Comparison of ENCODE assay signal across 8 mouse cellular contexts in genomic region chr15:80255646-80256121, GRCm38 (mm10). TPM values are rescaled to one million over a fixed set of nuclear protein-coding genes. Genes with fewer than 3 reads are reported as not detected.
DNase-seq lines count a peak whose midpoint lies in the region; ATAC-seq and TF ChIP-seq lines count a peak whose summit lies in the region.

No protein-coding gene starts in this region.

- WGBS in forebrain, postnatal 0 days, result 1% methylated on average over 49 of the region's 51 CpGs
- WGBS in hindbrain, embryonic 10.5 days, result under 1% methylated on average over 51 of the region's 51 CpGs

- peak; percentile 92 for DNase-seq in ZHBTc4 (ENCODE audit: low read depth, low spot score)
- DNase-seq in cerebellum, adult 9-10 months, result peak; percentile 77
- DNase-seq in forebrain, postnatal 0 days, result peak; percentile 78
- peak; percentile 84 for DNase-seq in hindbrain, embryonic 10.5 days (ENCODE audit: low spot score)
- DNase-seq in left cerebral cortex, postnatal 14 days (ENCODE audit: low spot score in 2 of 2), result peak; percentile 65 to 73
- peak; percentile 53 for DNase-seq in right cerebral cortex, adult 18-20 months
- DNase-seq in urinary bladder, postnatal 4 days (ENCODE audit: low spot score in 2 of 2), result peak; percentile 80 to 85

- H3K36me3 ChIP-seq in forebrain, postnatal 0 days (ENCODE audit: insufficient read depth), result peaks cover 59% of the 10 kb centered on the region
- peaks cover 68% of the 10 kb centered on the region for H3K36me3 ChIP-seq in hindbrain, embryonic 10.5 days
- H3K36me3 ChIP-seq in megakaryocyte, embryonic 14.5 days (replicated peaks; ENCODE audit: low read length), result peaks cover 76% of the 10 kb centered on the region

- no peak for TF ChIP-seq CTCF in forebrain, postnatal 0 days (IDR thresholded peaks at IDR 0.05; ENCODE audit: low read depth)

- no peaks in the 10 kb centered on the region for H3K9me3 ChIP-seq in forebrain, postnatal 0 days (ENCODE audit: low read length)
- H3K9me3 ChIP-seq in hindbrain, embryonic 10.5 days, result no peaks in the 10 kb centered on the region
- H3K9me3 ChIP-seq in megakaryocyte, embryonic 14.5 days, result no peaks in the 10 kb centered on the region

- H3K4me2 ChIP-seq in forebrain, postnatal 0 days (ENCODE audit: low read depth), result peak overlapping the region; percentile 97

- no peaks in the 10 kb centered on the region for H3K27me3 ChIP-seq in forebrain, postnatal 0 days (ENCODE audit: insufficient read depth, low read length)
- no peaks in the 10 kb centered on the region for H3K27me3 ChIP-seq in hindbrain, embryonic 10.5 days (ENCODE audit: insufficient read depth, poor library complexity, severe bottlenecking)
- no peaks in the 10 kb centered on the region for H3K27me3 ChIP-seq in megakaryocyte, embryonic 14.5 days (replicated peaks)

- H3K4me3 ChIP-seq in forebrain, postnatal 0 days (ENCODE audit: low read depth, low read length), result peak overlapping the region; percentile 93
- H3K4me3 ChIP-seq in hindbrain, embryonic 10.5 days, result peak overlapping the region; percentile 100
- H3K4me3 ChIP-seq in megakaryocyte, embryonic 14.5 days (replicated peaks), result peak overlapping the region; percentile 99

- ATAC-seq in forebrain, postnatal 0 days, result peak; percentile 30

- peak overlapping the region; percentile 100 for H3K9ac ChIP-seq in forebrain, postnatal 0 days

- intact Hi-C loops in left cerebral cortex, postnatal 14 days (cut with DNase I), result no loop called here

- H3K27ac ChIP-seq in forebrain, postnatal 0 days (ENCODE audit: low read depth, low read length), result peak overlapping the region; percentile 100
- H3K27ac ChIP-seq in hindbrain, embryonic 10.5 days, result peak overlapping the region; percentile 100

- peaks cover 22% of the 10 kb centered on the region for H3K4me1 ChIP-seq in forebrain, postnatal 0 days (ENCODE audit: insufficient read depth)
- H3K4me1 ChIP-seq in hindbrain, embryonic 10.5 days (replicated peaks), result peaks cover 55% of the 10 kb centered on the region
- H3K4me1 ChIP-seq in megakaryocyte, embryonic 14.5 days, result peaks cover 80% of the 10 kb centered on the region

RNA-seq across cellular contexts. Expression of gene Atf4, which starts 0.7 kb away (rescaled TPM):
- total RNA-seq in forebrain, postnatal 0 days (2014; rRNA removed), result 163 and 164 TPM in 2 replicates
- polyA plus RNA-seq in forebrain, postnatal 0 days (2015; fragmentation: Nextera tagmentation; extraction: Ambion mirVana), result 103 and 109 TPM in 2 replicates
- 111 TPM in 2 replicates for polyA plus RNA-seq in hindbrain, embryonic 10.5 days (2016; fragmentation: Nextera tagmentation; extraction: Ambion mirVana)
- 10 to 100 TPM; 93.4 TPM for total RNA-seq in left cerebral cortex, postnatal 14 days (2021)
- 278 and 483 TPM in 2 replicates for polyA plus RNA-seq in megakaryocyte, embryonic 14.5 days (2012; ENCODE audit: insufficient read depth, low replicate concordance)

RNA-seq across cellular contexts. Expression of gene Rps19bp1, which starts 8.4 kb away (rescaled TPM):
- total RNA-seq in forebrain, postnatal 0 days (2014; rRNA removed), result 38.7 and 56.6 TPM in 2 replicates
- polyA plus RNA-seq in forebrain, postnatal 0 days (2015; fragmentation: Nextera tagmentation; extraction: Ambion mirVana), result 84.7 and 98.9 TPM in 2 replicates
- 67.4 TPM in 2 replicates for polyA plus RNA-seq in hindbrain, embryonic 10.5 days (2016; fragmentation: Nextera tagmentation; extraction: Ambion mirVana)
- total RNA-seq in left cerebral cortex, postnatal 14 days (2021), result 10 to 100 TPM; 41.9 to 42.6 TPM
- 19.7 and 57.2 TPM in 2 replicates for polyA plus RNA-seq in megakaryocyte, embryonic 14.5 days (2012; ENCODE audit: insufficient read depth, low replicate concordance)

RNA-seq across cellular contexts. Expression of gene AC140267.1, which starts 20.0 kb away (rescaled TPM):
- total RNA-seq in forebrain, postnatal 0 days (2014; rRNA removed), result not detected in 2 replicates
- not detected in 2 replicates for polyA plus RNA-seq in forebrain, postnatal 0 days (2015; fragmentation: Nextera tagmentation; extraction: Ambion mirVana)
- polyA plus RNA-seq in hindbrain, embryonic 10.5 days (2016; fragmentation: Nextera tagmentation; extraction: Ambion mirVana), result not detected in 2 replicates
- total RNA-seq in left cerebral cortex, postnatal 14 days (2021), result 10 to 100 TPM; 18.7 to 25.4 TPM
- polyA plus RNA-seq in megakaryocyte, embryonic 14.5 days (2012; ENCODE audit: insufficient read depth, low replicate concordance), result 6.2 TPM in 1 of 2 replicates, not detected in the other

RNA-seq across cellular contexts. Expression of gene Mief1, which starts 21.9 kb away (rescaled TPM):
- 28.1 and 37.0 TPM in 2 replicates for total RNA-seq in forebrain, postnatal 0 days (2014; rRNA removed)
- 13.5 and 20.0 TPM in 2 replicates for polyA plus RNA-seq in forebrain, postnatal 0 days (2015; fragmentation: Nextera tagmentation; extraction: Ambion mirVana)
- 38.6 and 39.3 TPM in 2 replicates for polyA plus RNA-seq in hindbrain, embryonic 10.5 days (2016; fragmentation: Nextera tagmentation; extraction: Ambion mirVana)
- total RNA-seq in left cerebral cortex, postnatal 14 days (2021), result 10 to 100 TPM; 30.7 to 31.4 TPM
- 13.5 and 36.4 TPM in 2 replicates for polyA plus RNA-seq in megakaryocyte, embryonic 14.5 days (2012; ENCODE audit: insufficient read depth, low replicate concordance)

RNA-seq across cellular contexts. Expression of gene Cacna1i, which starts 31.4 kb away (rescaled TPM):
- 11.1 and 12.5 TPM in 2 replicates for total RNA-seq in forebrain, postnatal 0 days (2014; rRNA removed)
- 0.34 and 0.58 TPM in 2 replicates for polyA plus RNA-seq in forebrain, postnatal 0 days (2015; fragmentation: Nextera tagmentation; extraction: Ambion mirVana)
- polyA plus RNA-seq in hindbrain, embryonic 10.5 days (2016; fragmentation: Nextera tagmentation; extraction: Ambion mirVana), result 0.01 and 0.04 TPM in 2 replicates
- total RNA-seq in left cerebral cortex, postnatal 14 days (2021), result 100 to 1,000 TPM in 1 of 2 experiments, 10 to 100 TPM in 1; 85.0 to 100 TPM
- not detected in 2 replicates for polyA plus RNA-seq in megakaryocyte, embryonic 14.5 days (2012; ENCODE audit: insufficient read depth, low replicate concordance)

Comparison
In these comparisons a context has a peak if more than half of its experiments do, and no peak if none do; other contexts are left out.
1. Peak in every context shown above with its lines: DNase-seq, ATAC-seq, H3K4me3 ChIP-seq and H3K27ac ChIP-seq.